Mouse (Mus musculus) lung, postnatal 0 days (tissue): ENCODE measurements around the gene Iqcg.

Experiments
- CTCF ChIP-seq: IDR thresholded peaks from 2 replicates; pipeline ENCODE4 v1.5.1; 2016; ENCODE audit warnings: antibody characterized with exemption, mild to moderate bottlenecking
- EP300 ChIP-seq: IDR thresholded peaks from 2 replicates; pipeline ENCODE4 v1.6.1; 2016; ENCODE audit warnings: antibody characterized with exemption, mild to moderate bottlenecking, control low read depth

GRCm38 (mm10) chr16:33082951-33083350 is 26.9 kb upstream of the Iqcg start:
- TF ChIP-seq EP300 (no peak), CTCF (no peak)
